Mouse (Mus musculus) testis, postnatal 14 days (tissue): ENCODE results near the gene Pomp.
A peak's percentile ranks its signal among the peaks of the same experiment; 100 is the strongest.

ENCODE experiments used
- DNase-seq: peaks from one replicate; pipeline ENCODE4 v3.0.0; 2021; ENCODE audit warnings: low spot score

The Pomp gene

DNA sequence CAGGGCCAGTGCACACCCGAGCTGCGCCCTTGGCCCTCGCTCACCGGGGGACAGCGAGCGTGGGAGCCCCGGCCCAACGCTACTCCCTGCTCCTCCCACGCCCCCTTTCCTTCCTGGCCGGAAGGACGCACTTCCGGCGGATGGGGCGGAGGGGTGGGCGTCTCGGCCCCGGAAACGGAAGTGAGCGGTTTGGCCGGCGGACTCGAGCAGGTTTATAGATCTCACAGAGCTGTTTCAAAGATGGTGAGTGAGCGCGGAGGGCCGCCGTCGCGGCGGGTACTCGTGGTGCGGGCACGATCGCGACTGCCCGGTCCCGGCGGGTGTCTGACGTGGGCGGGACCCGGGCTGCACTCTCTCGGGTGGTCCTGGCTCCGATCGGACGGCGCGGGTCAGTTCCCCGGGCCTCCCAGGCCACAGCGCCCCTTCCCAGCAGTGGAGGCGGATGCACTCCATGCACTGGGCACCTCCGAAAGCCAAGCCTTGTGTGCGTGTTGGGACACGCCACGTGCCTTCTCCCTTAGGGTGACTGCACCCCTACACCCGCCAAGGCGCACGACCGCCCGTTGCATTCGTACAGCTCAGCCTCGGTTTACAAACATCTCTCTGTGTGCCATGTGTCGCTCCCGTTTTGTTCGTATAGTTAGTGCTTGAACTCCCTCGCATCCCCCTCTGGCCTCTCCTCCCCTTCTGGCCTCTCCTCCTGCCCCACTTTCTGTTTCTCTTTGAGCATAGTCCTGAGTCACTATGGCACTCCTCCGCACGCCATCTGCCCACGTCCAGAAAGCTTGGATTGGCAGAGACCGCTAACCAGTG, at the start of gene Pomp:
Gene Pomp, plus strand, starts transcription at position 13 of the 813 bp plus-strand sequence.
- peak; percentile 91 for DNase-seq

DNA sequence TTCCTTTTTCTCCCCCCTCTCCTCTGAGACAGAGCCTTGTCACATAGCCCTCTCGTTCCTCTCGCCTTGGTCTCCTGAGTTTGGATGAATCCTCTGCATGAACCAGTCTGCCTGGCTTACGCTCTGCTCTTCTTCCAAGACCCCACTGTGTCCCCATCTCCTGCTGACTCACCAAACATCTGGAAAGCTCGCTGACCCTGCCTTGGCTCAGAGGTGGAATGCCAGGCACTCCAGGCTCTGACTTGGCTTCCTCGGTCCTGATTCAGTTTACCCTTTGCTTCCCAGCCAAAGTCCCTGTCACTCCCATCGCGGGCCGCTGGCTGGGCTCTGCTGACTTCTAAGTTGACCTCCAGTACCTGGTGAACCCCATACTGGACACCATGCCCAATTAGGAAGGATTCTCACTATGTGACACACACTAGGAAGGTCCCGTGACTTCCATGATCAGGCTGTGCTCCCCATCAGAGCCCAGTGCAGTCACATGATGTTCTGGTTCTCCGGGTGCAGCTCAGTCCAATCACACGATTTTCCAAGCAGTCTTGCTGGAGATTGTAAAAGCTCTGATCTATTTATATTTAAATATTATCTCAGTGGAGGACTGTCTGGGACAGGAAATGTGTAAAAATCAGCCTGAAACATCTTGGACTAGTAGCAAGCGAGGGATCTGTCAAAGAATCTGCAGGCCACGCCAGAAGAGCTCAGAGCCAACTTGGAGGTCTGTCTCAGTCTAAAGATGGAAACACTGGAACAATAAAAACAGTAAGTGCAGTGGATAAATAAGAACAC, 47.8 kb upstream of the Pomp start:
- DNase-seq: no peak

DNA sequence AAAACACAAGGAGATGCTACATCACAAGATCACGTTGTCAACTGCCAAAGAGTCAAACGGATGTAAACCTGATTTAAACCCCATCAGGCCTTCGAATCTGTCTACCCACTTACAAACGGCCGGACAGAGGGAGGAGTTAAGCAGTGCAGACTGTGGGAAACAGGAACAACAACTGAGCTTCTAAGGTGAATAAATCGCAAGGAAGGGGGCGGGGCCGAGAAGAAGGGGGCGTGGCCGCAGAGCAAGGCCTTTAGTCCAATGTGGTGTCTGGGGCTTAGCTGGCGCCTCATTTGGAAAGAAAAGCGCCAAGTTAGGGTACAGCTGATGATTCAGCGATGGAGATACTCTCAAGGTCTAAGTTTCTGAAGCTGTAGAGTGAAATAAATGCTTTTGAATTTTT, 45.3 kb upstream of the Pomp start:
- DNase-seq: no peak

DNA sequence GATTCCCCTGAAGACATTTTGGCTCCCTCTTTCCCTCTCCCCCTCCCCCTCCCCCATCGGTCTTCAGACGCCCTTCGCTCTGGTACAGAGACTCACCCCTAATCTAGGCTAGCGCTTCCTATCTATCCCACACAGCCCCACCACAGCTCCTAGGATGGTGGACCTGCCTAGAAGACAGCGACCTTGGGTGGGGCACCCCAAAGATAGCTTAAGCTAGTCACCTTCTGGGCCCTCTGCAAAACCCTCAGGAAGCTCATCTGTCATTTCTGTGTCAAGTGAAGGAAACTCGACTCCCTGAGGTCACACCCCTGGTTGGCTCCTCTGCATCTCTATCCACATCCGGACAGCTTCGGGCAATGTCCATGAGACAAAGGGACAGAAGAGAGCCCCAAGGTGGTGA, 44.7 kb upstream of the Pomp start:
- no peak for DNase-seq

DNA sequence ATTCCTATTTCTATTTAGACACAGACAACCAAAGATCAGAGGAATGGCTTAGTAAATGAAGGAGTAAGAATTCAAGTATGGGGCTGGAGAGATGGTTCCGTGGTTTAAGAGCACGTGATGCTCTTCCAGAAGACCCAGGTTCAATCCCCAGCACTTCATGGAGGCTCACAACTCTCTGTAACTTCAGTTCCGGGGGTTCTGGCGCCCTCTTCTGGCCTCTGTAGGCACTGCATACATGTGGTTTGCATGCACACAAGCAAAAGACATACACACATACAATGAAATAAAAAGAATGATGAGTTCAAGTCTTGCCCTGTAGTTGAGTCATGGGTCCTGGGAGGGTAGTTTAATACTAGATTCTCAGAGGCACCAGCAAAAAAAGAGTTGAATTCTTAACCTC, 43.8 kb upstream of the Pomp start:
- no peak for DNase-seq

DNA sequence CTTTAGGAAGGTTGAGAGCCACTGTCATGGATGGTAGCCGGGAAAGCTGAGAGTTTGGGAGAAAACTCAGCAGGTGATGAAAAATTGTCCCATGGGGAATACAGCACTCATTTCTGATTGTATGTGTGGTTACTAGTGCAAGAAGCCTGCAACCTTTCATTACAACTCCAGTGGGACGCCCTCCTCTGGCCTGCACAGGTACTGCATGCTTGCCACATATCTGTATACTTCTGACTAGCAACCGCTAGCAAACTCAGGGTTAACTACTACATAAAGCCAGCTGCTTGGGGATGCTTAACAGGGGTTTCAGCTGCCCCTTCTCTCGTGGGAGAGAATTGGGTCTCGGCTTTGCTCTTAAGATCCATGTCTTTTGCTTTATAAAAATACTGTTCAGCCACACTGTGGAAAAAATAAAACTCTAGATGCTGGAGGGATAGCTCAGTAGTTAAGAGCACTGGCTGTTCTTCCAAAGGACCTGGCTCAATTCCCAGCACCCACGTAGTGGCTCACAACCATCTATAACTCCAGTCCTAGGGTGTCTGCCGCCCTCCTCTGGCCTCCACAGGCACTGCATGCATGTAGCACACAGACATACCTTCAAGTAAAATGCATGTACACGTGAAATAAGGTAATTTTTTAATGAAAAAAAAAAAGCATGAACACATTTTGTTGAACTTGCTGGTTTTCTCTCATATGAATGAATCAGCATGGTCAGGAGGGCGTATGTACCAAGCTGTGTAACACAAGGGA, 42.3 kb upstream of the Pomp start:
- peak; percentile 49 for DNase-seq

DNA sequence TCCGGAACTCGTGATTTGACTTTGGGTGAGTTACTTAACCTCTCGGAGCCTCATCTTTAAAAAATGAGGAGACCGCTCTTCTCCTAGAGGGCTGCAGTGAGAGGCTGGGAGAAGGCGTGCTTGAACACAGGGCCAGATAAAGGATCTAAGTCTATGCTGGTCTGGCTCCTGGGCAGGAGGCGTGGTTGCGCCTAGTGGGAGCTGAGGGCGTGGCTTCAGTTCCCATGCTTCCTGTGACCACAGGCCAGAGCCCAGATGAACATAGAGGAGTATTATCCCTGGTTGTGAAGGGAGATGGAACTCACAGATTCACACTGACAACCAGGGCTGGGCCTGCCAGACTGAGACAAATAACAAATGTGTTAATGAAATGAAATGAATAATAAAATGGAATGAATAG, 41.4 kb upstream of the Pomp start:
- no peak for DNase-seq

DNA sequence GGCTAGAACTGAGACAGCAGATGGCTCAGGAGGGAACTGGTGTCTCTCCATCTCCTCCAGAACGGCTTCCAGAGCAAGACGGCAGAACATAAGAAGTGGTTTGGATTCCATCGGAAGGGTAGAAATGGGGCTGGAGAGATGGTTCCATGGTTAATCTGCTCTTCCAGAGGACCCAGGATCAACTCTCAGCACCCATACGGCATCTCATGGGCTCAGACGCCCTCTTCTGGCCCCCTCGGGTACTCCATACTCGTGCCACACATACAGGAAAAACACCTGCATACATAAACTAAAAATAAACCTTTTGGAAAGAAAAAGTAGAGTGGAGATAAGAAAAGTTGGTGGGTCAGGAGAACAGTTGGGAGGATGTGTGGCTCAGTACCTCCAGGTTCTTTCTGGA, 40.4 kb upstream of the Pomp start:
- no peak for DNase-seq

DNA sequence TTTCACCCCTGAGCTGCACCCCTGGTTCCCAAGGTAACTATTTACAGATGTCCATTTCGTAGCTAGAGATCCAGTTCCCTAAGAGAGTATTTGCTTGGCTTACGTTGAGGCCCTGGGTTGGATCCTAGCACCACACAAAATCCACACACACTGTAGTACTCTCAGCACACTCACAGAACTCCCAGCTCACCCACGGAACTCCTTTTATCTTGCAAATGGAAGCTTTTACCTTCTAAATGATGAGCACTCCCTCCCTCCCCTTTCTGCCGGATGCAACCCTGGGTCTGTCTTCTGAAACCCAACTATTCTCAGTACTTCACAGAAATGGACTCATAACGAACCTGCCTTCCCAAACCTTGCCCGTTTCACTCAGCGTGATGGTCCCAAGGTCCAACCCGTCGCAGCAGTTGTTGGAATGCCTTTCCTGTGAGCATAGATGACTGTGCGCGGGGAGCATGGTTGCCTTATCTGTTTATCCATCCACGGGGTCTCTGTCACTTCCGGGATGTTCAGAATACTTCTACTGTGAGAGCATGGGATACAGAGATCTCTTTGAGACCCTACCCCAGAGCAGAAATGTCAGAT, 36.1 kb upstream of the Pomp start:
- DNase-seq: no peak

DNA sequence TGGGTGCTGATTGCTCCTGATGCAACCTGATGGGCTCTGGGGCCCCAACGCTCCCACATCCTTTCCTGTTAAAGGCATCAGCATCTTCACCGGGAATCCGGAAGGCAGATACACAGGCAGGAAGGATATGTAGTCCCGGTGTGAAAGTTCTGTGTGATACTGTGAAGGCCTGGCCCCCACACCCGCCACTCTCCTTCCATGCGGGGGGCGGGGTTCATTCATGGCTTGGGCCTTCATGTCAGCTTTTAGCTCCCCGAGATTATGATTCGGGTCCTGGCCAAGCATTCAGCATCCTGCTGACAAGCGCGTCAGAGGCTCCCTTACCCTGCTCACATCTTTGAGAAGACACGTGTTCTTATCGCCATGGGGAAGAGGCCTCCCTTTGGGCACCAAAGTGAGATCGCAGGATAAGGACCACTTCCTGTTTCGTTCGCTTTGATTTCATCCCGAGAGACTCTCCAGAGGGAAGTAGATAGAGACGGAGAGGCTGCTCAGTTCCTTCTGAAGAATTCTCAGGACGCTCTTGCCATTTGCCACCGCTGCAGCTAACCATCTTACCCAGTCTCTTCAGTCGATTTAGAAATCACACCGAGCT, 34.8 kb upstream of the Pomp start:
- DNase-seq: no peak

DNA sequence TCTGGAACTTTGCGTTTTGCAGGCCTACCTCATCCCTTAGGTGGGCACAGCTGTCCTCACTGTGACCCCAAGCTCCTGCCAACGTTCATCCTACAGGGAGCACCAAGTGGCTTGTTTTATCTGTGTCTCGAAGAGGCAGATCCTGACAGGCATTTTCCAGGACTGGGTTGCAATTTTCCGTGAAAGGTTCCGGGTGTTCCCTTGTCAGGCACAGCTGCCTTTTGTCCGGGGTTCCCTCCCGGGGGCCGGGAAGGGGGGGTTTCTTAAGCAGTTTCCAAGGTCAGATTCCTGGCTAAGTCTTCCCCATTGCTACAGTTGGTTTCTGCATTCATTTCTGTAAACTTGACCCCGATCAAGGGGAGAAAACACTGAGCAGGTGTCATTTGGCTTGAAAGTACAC, 34.2 kb upstream of the Pomp start:
- DNase-seq: no peak

DNA sequence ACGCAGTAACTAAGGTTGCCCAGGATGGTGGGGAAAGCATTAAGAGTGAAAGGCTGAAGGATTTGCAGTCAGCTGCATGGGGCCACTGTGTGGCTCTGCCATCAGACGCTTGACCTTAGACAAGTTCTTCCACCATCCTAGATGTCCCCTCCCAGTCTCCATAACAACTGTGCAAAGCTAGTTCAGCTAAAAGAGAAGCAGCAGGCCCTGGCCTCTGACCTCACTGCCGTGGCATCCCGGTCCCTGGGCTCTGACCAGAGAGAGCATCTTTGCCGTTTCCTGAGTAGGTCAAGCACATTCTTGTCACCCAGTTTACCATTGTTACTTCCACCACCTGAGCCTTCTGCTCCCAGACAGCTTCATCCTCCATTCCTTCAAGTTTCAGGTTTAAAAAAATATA, 33.7 kb upstream of the Pomp start:
- DNase-seq: no peak

DNA sequence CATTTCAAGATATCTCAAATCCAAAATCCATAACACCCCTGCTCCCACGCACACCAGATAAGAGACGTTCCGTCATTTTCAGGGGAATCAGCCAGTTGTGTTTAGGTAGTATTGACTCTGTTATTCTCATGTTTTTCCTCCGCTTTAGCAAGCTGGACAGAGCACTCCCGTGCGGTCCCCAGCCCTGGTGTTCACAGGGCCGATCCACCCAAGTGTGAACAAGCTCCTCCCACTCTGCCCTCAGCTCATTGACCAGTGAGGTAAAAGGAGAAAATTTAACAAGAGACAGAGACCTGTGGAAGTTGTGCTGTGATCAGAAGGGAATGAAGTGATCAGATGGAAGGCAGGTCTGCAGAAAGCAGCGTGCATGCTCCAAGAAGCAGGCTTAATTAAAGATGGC, 31.4 kb upstream of the Pomp start:
- no peak for DNase-seq

DNA sequence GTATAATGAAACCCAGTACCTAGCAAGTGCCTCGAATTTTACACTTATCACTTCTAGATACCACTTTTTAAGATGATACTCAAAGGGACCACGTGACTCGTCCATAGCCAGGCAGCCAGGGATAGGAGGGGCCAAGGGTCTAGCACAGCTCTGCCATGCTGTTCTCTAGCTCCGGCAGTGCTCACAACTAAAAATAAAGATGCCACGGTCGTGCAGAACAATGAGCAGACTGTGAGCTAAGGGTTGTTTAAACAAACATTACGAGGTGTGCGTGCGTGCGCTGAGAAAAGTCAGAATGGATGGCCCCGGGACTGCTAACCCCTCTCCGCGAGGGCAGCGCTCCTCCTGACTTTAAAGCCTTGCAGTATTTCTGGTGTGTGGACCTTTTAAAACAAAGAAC, 27.4 kb upstream of the Pomp start:
- DNase-seq: no peak

DNA sequence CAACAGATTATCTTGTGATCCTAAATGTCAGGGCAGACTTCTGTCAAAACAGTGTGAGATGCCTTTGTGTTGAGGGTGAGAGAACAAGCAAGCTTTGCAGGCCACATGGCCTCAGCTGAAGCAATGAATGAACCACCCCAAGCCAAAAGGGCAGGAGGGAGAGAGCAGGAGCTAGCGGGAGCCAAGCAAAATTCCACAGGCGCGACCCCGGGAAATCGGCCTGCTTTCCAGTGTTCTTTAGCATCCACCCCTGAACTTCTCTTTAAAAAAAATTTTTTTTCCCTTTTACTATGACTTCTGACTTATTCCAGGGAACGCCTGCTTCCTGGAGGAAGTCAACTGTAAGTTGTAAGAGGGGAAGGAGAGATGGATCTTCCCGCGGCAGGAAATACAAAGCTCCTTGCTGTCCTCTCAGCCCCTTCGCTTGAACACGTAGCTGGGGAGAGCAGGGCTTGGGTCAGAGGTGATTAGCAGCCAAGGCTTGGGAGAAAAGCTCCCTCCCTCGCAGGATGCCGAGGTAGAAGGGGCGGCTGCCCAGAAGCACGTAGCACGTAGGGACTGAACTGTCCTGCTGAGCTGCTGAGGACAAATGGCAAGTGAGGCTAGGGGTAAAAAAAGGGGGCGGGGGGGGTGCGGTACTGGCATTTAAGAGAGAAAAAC, 25.3 kb upstream of the Pomp start:
- no peak for DNase-seq

DNA sequence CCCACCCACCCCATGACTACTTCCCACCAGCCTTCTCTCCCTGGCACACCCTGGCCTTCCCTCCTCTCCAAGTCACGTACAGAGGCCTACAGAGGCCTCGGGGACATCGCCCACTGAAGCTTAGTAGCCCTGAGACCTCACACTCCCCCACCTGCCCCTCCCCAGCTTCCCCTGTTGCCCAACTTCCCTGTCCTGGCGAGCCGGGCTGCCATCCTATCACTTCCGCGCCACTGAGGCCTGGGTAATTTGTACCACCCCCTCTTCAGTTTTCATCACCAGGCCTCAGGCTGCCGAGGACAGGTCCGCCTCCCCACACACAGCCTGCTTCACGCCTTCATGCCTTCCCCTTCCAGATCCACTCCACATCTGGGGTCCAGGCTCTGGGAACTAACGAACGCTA, 20.8 kb upstream of the Pomp start:
- no peak for DNase-seq

DNA sequence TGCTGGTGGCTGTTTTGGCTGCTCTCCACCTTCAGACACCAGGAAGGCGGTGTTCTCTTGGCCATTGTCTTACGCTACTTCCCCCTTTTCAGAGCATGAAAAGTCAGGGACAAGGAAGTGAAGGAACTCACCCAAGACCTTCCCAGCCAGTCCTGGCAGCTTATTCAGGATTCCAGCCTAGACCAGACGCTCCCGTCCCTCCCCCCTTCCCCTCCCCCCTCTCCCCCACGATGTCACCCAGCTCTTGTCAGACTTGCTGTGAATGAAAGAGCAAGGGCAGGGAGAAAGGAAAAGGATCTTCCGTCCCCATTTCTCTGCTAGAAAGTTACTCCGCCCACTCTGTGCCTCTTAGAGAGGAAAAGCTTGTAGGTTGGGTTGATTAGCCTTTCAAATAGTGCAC, 16.9 kb upstream of the Pomp start:
- no peak for DNase-seq

DNA sequence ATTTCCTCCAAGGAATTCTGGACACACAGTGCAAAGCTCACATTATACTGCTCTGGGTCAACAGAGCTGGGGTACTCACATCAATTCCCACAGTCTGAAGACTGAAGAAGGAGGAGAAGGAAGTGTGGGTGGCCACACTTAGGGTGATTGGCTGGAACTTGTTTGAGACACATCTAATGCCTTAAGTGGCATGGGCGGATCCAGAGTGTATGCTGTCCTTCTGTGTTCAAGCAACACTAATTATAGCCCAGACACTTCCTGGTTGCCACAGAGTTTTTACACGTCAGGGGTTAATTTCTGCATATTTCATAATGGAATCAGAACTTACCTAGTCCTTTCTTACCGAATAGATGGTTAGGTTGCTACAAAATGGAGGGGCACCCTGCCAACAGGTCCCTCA, 14.9 kb upstream of the Pomp start:
- no peak for DNase-seq

DNA sequence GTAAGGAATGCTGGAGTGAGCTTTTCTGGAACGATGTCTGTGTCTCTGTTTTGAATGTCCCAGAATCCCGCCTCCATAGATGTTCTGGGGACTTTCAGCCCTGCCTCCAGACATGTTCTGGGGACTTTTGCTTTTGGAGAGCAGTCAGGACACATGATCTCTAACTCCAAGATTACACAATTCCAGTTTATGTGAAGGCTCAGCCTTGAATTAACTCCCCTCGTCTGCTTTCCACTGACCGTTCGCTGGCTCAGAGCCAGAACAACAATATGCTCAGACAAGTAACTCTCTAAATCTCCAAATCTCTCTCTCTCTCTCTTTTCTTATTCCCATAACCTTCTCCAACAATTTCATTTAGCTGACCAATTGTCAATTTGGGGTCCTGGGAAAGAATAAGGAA, 12.9 kb upstream of the Pomp start:
- DNase-seq: no peak

DNA sequence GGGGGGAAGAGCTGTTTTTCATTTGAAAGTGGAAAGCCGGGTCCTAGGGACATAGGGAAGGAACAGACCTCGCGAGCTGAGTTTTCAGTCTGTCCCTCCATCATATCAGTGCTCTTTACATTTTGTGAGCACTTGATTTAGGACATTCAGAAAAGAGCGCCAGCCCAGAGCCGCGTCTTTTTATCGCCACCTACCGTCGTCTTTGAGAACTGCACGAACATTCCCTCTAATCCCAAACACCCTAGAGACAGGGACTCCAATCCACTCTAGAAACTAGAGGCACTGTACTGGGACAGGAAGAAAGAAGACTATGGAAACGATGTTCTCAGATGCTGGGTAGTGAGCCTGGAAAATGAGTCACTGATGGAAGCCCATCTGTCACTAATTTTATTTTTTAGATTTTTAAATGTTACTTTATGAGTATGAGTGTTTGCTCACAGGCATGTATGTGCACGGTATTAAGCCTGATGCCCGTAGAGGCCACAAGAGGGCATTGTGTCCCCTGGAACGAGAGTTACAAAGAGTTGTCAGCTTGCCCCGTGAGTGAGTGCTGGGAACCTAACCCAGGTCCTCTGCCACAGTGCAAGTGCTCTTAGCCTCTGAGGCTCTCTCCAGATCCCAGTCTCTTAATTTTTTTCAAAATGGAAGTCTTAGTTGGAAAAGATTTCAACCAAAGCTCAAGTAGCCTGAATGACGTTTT, 11.9 kb upstream of the Pomp start:
- no peak for DNase-seq

DNA sequence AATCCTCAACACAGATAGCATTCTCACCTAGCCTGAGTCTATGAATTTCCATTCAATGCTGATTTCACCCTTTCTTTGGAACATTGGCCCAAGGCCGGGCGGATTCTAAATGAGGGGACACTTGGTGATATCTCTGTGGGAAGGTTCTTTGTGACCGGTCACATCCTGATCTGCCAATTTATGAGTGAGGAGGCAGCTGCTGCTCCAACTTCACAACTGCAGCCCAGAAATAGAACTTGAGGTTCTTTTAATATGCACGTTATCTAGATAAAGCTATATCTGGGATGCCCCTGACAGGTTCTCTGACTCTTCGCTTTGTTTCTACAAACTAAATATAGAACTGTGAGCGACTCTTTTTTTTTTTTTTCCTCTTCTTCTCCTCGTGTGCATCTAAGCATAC, 10.1 kb upstream of the Pomp start:
- no peak for DNase-seq
